Mouse (Mus musculus): ENCODE measurements around the gene Ahnak2.

GRCm38 (mm10) chr12:112798332-112798681, 4.2 kb downstream of the Ahnak2 start:
- no peak for TF ChIP-seq CTCF (IDR thresholded peaks at IDR 0.05; ENCODE audit: low read depth, low read length)
- TF ChIP-seq EP300 (IDR thresholded peaks at IDR 0.05; ENCODE audit: insufficient read depth, low read depth, low read length) = no peak
- TF ChIP-seq POLR2A (IDR thresholded peaks at IDR 0.05; ENCODE audit: insufficient read depth, low read length) = no peak
